Mouse (Mus musculus): Measurements from ENCODE around the gene Pipox.

Gene Pipox

DNA sequence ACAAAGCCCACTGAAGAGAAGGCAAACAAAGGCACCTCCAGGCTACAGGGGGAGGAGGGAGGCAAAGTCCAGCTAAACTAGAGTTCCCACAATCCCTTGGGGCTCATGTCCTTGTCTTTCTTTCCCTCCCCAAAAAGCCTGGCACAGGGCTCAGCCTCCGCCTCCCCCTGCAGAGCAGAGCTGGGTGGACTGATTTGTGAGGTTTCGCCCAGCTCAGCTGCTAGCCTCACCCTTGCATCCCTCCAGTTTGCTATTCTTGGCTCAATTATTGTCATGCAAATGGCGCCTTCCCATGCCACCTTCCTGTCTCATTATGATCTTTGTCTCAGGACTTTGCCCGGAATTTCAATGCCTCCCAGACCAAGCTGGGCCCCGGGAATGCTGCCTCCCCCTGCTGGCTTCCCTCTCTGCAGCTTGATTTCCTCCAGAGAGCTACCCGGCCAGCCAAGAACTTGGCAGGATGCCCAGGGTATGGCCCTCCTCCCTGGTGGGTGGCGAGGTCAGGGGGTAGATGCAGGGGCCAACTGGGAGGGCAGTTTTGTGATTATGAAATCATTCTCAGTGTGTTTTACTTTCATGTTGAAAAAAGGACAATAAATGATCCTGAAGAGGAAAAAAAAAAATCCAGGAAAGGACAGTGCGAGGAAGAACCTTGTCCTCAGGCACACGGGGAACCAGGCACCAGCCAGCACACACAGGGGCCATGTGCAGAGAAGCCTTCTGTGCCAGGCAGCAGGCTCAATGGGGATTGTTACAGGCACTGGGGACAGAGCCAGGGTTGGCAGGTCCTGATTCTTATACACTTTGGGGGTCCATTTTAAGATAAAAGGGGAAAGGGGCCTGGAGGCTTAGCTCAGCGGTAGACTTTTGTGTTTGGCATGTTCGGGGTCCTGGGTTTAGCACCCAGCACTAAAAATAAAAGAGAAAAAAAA is at the start of gene Pipox:
Pipox (minus strand) TSS at position 310 of the 932 bp plus-strand sequence.
- peak; percentile 94 for DNase-seq

DNA sequence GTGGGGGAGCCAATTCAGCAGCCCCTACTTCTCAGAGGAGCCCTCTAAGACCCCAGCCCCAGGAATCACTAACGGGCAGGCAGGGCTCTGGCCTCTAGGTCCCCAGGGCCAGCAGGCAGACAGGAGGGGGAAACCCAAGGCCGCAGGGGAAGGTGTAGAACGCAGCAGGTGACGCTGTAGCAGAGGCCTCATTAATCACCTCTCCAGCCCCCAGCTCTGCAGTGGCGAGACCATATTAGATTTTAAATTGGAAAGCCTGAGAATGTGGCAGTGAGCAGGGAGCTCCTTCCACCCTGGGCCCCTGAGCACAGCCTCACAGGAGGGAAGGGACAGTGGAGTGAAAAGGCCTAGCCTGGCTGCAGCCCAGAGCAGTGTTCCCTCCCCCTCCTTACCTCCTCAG is 48.3 kb upstream of the Pipox start:
- DNase-seq, result no peak

DNA sequence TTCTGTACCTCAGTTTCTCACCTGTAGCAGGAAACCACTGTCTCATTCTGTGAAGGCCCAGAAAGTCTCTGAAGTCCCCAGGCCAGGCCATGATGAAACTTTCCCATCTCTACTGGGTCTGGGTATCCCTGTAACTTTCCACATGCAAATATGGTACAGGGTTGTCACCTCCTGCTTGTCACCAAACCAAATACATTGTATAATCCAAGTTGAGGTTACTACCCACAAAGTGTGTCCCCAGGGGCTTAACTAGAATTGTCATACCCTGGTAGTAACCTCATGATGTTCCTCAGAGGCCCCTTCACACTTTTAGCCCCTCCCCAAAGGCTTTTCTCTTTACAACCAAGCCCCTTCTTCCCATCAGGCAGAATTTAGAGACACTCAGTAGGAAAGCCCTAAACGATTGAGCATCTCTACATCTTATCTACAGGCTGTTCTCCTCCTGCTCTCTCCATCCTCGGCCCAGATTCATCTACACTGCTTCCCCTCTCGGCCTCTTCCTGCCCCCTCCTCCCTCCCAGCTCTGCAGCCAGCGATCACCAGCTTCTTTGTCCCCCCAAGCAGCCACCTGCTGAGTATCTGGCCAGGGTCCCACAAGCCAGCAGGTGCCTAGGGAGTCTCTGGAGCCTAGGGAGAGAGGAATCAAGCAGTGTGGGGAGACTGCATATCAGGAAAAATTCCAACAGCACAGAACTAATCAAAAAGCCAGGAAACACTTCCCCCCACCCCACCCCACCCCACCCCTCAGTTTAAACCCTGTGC is 43.9 kb upstream of the Pipox start:
- DNase-seq, result no peak

DNA sequence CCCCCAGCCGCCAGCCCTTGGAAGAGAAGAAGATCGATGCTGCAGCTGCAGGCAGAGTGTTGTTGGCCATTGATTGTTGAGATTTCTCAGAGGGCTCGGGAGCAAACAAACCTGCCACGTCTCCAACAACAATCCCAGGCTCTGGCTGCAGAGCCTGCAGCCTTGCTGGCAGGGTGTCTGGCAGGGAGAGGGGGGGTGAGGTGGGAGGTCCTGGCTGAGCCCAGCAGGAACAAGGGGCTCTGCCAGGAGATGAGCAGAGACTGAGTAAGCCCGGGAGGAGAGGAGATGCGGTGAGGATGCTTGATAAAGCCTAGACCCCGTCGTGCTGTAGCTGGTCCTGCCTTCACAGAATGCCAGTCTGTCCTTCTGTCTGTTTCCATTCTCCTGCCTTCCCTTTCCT is 43.0 kb upstream of the Pipox start:
- DNase-seq, result no peak

DNA sequence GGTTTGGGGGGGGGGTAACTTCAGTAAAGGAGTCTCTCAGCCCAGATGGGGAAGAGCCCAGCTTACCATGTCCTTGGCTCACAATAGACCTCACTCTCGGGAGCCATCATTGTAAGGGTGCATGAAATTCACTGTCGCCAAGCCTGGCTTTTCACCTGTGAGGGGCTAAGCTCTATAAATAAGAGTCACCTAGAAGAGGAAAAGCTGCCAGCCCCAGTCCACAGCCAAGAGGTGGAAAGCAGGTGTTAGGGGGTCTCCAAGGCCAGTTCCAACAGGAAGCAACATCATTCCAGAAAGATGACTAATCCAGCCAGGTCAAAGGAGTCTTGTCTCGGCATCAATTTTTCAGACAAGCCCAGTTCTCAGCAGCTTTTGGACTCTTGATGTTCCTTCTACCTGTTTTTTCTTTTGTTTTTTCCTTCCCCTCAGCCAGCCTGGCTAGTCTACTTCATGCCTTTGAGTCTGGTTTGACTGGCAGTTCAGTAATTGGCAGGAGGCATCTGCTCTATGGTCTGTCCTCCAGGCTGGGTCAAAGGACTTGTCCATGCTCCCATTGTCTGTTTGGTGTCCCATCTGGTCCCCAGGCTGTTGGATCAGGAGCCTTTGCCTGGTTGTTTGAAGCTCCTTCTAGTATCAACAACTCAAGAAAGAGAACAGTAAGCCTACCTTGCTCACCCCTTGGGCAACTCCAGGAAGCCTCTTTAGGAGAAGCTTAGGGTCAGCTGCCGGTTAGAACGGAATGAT is 40.8 kb upstream of the Pipox start:
- no peak for DNase-seq

DNA sequence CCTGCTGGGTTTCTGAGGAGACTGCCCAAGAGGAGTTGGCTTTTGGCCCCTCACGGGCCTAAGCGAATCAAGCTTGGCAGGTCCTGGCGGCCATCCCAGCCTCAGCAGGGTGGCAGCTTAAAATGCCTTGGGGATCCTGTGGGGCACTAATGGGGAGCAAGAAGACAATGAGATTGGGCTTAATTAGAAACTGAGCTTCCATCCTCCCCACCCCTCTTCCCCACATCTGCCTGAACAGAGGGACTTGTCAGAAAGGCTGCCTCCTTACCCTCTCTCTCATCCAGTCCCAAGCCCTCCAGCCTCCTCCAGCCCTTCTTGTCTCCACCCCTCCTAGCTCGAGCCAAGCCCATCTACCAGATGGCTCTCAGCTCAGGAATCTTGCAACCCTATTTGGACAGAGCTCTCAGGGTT is 40.2 kb upstream of the Pipox start:
- no peak for DNase-seq

DNA sequence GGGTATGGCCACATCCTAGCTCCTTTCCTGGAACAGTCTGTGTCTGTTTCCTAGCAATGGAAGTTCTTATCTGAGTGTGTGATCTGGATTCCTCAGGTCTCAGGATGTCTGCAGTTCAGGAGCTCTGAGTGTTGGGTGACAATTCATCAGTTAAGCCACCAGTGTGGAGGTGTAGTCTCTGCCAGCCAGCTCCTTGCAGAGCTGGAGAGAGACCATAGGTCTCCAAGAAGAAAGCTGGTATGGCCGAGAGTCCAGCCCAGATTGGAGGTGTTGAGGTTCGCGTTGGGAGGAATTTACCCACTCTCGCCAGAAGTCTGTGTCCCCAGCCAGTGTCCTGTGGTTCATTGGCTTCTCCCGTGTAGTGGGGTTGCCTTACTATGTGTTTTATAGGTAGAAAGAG is 38.7 kb upstream of the Pipox start:
- DNase-seq, result no peak

DNA sequence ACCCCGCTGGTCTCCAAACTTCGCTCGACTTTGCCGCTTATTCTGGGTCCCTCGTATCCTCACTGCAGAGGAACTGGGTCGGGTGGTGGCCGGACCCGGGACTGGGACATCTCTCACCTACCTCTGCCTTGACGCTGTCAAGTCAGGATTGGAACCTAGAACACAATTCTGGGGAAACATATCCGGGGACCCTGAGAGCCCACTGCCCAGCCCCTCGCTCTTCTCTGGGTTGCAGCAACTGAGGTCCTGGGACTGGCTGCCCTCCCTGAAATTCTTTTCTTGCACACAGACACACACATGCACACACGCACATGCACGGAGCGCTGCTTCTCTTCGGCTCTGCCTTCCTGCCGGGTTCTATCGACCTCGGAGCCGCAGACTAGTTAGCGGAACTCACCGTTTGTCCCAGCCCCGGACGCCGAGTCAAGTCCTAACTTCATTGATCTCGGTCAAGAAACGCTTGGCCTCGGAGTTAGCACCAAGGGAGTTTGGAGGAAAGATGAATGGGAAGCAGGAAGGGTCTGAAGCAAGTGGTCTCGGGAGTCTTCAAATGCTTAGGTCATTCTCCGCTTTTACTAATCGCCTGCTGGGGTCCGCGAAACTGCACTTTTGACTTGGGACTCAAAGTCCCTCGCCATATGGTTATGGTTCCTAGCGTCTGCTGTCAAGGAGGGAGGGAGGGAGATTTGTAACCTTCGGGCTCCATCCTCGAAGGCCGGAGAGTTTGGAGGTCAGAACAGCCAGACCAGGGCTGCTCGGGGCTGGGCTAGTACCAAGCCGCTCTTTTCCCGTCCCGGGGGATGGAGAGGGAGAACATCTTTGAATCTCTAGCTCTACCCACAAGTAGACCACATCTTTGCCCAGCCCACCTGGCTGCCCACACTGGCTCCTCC is 37.9 kb upstream of the Pipox start:
- no peak for DNase-seq

DNA sequence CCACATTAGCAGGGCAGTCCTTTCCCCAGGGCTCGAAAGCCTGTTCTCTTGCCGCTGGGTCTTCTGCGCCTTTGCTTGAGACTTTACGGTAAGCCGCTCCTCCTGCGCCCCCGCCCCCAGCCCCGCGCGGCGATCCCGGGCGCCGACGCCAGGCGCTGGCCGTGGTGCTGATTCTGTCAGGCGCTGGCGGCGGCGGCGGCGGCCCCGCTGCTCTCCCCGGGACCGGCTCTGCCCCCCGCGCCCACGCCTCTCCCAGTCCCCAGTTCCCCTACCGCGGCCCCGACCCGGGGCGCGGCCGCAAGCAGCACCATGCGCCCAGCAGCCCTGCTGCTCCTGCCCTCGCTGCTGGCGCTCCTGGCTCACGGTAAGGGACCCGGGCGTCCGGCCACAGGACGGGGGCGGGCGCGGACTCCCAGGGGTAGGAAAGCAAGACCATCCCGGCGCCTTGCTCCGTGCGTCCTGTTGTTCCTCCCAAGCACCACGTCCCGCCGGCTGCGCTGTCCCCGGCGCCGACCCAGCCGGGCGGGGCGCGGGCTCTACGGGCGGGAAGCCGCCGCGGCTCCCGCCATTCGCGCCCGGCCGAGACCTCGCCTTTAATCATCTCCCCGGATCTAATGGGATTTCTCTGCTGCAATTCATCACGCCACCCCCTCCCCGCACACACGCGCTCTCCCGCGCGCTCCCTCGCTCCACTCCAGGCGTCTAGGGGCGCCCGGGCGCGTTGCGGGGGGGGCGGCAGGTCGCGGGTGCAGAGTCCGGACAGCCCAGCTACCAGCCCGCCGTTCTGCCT is 37.0 kb upstream of the Pipox start, which contains the start of gene Sez6:
Sez6 (plus strand) TSS at position 50 of the 790 bp plus-strand sequence.
- peak; percentile 87 for DNase-seq

DNA sequence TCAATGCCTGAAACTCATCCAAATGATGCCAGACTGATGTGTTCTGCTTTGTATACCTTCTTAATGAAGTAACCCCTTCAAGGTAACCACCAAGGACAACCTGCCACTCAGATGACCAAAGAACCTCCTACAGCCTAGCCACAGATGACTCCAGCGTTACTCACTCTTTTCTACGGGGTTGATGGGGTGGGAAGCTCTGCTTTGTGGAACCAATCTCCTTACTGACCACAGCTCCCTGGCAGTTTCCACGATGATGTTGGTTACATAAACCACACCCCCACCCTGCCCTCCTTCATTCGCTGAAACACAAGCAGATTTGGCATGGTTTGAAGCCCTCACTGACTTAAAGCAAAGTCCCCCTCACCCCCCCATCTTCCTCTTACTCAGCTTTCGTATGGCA is 33.9 kb upstream of the Pipox start:
- DNase-seq, result no peak

DNA sequence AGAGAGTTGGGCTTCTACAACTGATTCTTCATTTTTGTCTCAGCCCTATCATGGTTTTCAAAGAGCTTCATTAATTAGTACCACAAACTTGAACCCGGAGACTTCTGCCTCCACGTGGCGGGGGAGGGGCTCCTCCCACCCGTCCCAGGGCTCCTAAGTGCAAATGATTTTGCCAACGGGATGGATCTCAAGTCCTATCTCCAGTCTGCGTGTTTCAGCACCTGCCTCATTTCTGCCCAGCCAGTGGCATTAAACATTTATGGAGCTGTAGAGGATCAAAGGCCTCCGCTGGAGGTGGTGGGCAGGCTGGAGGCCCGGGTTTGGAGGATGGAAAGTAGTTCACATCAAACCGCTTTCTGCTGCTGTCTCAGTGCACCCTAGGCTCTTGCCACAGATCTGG is 32.8 kb upstream of the Pipox start:
- DNase-seq, result no peak

DNA sequence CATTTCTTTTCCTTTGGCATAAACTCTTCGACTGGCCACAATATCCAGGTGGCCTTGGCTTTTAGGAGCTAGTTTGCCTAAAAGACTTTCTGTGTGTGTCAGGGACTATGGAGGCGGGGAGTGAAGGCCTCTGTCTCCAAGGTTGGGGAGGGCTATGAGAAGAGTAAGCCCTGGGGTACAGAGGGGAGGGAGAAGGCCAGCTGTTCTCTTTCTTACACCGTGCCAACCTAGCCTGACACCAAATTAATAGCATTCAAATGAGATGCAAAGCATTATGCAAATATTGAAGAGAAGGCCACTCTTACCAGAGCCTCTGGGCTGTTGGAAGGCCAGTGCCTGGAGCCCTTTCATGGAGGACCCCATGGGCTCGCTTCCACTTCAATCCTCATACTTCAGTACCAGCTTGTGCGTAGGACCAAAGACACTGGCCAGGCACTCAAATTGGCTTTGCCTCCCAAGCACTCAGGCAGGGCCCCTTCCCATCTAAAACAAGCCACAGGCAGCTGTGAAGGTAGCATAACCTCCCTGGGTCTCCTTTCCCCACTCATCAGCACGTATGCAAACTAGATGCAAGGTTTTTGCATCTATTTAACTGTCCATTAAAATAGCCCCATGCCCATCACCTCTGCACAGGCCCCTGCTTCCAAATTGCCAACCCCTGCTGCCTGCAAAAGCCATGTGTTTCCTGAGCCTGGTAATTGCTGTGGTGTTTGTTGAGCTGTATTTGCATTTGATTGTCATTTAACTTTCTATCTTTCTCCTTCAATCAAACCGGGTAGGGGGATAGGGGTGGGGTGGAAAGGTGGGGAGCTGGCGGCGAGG is 32.2 kb upstream of the Pipox start:
- no peak for DNase-seq

DNA sequence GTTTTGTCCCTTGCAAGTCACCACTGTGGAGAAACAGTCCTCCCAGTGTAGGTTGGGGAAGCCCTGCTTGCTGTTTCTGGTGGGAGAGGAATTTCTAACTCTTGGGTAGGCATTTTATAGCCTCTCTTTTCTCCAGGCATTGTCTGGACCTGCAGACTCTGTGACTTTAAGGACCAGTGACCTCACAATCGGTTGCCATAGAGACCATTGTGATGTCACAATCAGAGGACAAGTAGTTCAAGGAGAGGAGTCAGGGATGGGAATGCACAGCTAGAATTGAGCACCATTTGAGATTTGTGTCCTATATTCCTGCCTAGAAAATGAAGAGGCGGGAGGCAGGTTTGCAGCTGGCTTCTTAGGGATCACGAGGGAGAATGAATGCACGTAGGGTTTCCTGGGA is 29.4 kb upstream of the Pipox start:
- DNase-seq, result no peak

DNA sequence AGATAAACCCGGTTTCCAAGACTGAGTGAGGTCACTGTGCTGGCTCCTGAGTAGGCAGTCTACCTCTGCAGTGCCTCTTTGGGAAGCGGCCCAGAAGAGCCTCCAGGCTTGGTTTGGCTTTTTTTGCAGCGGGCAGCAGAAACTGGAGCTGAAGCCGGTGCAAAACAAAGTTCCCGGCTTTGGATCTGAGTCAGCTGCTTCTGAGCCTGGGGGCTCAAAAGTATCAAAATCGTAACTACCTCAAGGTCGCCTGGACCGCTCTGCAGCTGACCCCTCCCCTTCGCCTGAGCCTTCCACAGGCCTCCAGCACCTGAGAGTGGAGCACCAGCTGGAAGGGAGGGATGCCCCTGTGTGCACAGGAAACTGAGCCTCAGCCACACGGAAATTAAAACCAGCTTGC is 23.3 kb upstream of the Pipox start:
- DNase-seq, result no peak

DNA sequence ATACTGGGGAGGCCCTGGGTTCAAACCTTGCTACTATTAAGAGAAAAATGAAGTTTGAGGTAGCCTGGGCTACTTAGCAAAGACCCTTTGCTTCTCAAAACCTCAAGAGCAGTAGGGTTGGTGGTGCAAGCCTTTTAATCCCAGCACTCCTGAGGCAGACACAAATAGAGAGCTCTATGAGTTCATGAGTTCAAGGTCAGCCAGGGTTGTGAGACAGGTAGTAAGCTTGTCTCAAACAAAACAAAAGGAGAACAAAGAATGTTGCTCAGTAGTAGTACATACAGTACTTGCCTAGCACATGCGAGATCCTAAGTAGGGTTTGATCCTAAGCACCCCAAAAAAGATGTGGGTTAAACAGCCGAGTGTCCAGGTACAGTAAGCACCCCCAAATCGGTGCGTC is 22.8 kb upstream of the Pipox start:
- DNase-seq, result no peak

DNA sequence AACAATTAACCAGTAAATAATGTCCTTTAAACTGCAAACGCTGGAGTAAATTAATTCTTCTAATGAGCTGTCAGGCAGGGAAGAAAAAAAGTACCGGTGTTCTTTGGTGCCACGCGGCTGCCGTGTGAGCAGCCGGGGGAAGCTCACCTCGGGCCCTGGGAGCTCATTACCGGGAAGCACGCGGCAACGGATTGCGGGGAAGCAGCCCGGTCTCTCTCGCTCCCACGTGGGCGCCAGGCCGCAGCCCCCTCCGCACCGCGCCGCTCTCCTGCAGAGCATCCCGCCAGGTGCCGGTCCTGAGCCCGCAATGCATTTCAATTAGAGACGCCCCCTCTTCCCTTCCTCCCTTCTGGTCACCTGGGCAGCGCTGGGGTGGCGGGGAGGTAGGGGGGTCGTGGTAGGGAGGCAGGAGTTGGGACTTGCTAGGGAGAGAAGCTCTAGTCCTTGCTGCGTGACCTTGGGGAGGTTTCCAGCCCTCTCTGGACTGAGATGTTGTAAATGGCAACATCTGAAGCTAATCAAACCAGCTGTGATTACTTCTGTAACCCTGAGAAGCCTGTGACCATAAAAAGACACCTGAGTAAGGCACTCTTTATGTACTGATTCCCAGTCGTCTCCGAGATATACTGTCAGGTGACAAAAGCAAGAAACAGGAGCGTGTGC is 20.8 kb upstream of the Pipox start:
- no peak for DNase-seq

DNA sequence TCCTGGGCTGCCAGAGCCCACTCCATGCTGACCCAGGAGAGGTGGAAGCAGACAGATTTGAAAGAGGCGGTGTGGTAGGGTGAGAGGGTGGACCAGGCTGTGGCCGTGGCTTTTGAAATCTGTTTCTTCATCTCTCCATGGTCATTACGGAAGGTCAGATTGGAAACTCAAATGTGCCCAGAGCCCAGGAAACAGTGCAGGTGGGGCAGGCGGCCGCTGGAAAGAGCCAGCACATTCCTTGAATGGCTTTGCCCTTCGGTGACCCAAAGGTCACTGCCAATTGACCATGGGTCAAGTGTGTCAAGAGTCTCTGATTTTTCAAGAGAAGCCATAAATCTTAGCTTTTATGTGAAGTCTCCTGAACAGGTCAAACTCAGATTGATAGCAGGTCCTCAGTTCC is 19.6 kb upstream of the Pipox start:
- no peak for DNase-seq

DNA sequence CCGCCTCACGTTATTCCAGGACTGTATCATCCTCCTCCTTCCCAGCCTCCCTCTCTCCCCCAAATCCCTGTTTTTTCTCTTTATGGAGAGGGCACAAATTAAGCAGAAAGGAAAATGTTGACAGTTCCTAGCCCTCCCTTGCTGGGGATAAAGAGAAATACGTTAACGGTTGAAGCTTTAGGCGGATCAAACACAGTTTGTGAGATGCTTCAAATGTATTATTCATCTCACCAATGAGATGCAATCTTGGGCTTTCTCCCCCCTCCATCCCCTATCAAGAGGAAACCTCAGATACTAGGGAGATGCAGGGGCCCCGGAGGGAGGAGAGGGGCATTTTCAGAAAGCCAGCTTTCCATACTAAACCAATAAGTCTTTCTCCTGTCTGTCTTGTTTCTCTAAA is 15.9 kb upstream of the Pipox start:
- DNase-seq, result no peak

DNA sequence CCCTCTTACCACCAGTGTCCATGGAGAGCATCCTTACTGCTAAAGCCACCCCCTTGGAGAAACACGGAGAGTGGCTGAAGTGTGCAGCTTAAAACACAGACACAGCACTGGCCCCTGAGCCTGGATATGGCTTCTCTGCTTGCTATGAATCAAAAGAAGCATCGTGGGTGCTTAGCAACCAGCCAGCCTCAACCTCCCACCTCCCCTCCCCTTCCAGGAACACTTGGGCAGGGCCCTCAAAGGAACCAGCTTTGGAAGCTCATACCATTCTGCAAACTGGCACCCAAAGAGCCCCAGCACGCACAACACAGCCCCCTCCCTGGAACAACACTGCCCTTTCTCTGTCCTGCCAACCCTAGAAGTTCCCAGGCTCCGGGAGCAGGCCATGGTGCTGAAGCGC is 15.5 kb upstream of the Pipox start:
- no peak for DNase-seq

DNA sequence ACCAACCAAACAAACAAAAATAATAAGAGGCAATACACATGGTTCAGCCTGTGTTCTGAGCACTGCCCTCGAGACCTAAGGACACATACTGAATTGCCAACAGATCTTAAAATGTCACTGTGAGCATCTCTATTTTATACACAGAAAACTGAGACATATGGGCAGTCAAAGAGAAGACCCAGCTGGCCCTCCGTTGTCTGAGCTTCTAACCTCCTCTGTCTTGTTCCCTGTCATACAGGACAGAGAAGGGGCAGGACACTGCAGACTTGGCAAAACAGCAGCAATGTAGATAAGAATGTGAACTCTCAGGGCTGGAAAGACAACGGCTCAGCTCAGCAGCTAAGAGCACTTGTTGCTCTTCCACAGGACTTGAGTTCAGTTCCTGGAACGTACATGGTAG is 14.6 kb upstream of the Pipox start:
- DNase-seq, result peak; percentile 18
